Mouse (Mus musculus): ENCODE measurements around the gene Foxe3.
"Not testable (repeated sequence)": the region's sequence is repeated elsewhere in the genome, so short reads cannot be mapped to it uniquely, and the experiment has no call there.

Foxe3 gene

GRCm38 (mm10) chr4:114925917-114926312 lies at the start of gene Foxe3:
Foxe3 (minus strand) TSS chr4:114926013.
- DNase-seq (ENCODE audit: low read depth, low spot score): no peak

- DNase-seq (ENCODE audit: low read depth, low spot score): no peak
Measured at GRCm38 (mm10) chr4:114973229-114973740, 47.5 kb upstream of the Foxe3 start.

GRCm38 (mm10) chr4:114970736-114971135 lies 44.9 kb upstream of the Foxe3 start:
- DNase-seq (ENCODE audit: low read depth, low spot score): no peak

GRCm38 (mm10) chr4:114960881-114961280 lies 35.1 kb upstream of the Foxe3 start:
- not testable (repeated sequence) for DNase-seq (ENCODE audit: low read depth, low spot score)

GRCm38 (mm10) chr4:114959533-114959932 lies 33.7 kb upstream of the Foxe3 start:
- no peak for DNase-seq (ENCODE audit: low read depth, low spot score)

- no peak for DNase-seq (ENCODE audit: low read depth, low spot score)
Measured at GRCm38 (mm10) chr4:114958786-114959185, 33.0 kb upstream of the Foxe3 start.

- peak; percentile 45 for DNase-seq (ENCODE audit: low read depth, low spot score)
Measured at GRCm38 (mm10) chr4:114958231-114958630, 32.4 kb upstream of the Foxe3 start.

GRCm38 (mm10) chr4:114957403-114957802 lies 31.6 kb upstream of the Foxe3 start:
- peak; percentile 13 for DNase-seq (ENCODE audit: low read depth, low spot score)

GRCm38 (mm10) chr4:114953172-114953571 lies 27.4 kb upstream of the Foxe3 start:
- no peak for DNase-seq (ENCODE audit: low read depth, low spot score)

GRCm38 (mm10) chr4:114947852-114948481 lies 22.2 kb upstream of the Foxe3 start:
- DNase-seq (ENCODE audit: low read depth, low spot score): no peak

- peak; percentile 72 for DNase-seq (ENCODE audit: low read depth, low spot score)
Measured at GRCm38 (mm10) chr4:114947395-114947794, 21.6 kb upstream of the Foxe3 start.

- DNase-seq (ENCODE audit: low read depth, low spot score): no peak
Measured at GRCm38 (mm10) chr4:114946416-114946815, 20.6 kb upstream of the Foxe3 start.

GRCm38 (mm10) chr4:114945021-114945420 lies 19.2 kb upstream of the Foxe3 start:
- DNase-seq (ENCODE audit: low read depth, low spot score): no peak

- DNase-seq (ENCODE audit: low read depth, low spot score): no peak
Measured at GRCm38 (mm10) chr4:114942583-114942982, 16.8 kb upstream of the Foxe3 start.

- DNase-seq (ENCODE audit: low read depth, low spot score): no peak
Measured at GRCm38 (mm10) chr4:114942112-114942511, 16.3 kb upstream of the Foxe3 start.

GRCm38 (mm10) chr4:114941311-114941710 lies 15.5 kb upstream of the Foxe3 start:
- DNase-seq (ENCODE audit: low read depth, low spot score): no peak

- no peak for DNase-seq (ENCODE audit: low read depth, low spot score)
Measured at GRCm38 (mm10) chr4:114938248-114938647, 12.4 kb upstream of the Foxe3 start.

GRCm38 (mm10) chr4:114937459-114938047 lies 11.7 kb upstream of the Foxe3 start:
- DNase-seq (ENCODE audit: low read depth, low spot score): peak; percentile 76

GRCm38 (mm10) chr4:114934188-114934587 lies 8.4 kb upstream of the Foxe3 start:
- peak; percentile 14 for DNase-seq (ENCODE audit: low read depth, low spot score)

GRCm38 (mm10) chr4:114932747-114933146 lies 6.9 kb upstream of the Foxe3 start:
- DNase-seq (ENCODE audit: low read depth, low spot score): peak; percentile 59

- DNase-seq (ENCODE audit: low read depth, low spot score): no peak
Measured at GRCm38 (mm10) chr4:114929155-114929554, 3.3 kb upstream of the Foxe3 start.

GRCm38 (mm10) chr4:114924971-114925916 lies 569 bp downstream of the Foxe3 start:
- DNase-seq (ENCODE audit: low read depth, low spot score): no peak
